Mouse (Mus musculus): Measurements from ENCODE around the gene Hmgb1.

DNA sequence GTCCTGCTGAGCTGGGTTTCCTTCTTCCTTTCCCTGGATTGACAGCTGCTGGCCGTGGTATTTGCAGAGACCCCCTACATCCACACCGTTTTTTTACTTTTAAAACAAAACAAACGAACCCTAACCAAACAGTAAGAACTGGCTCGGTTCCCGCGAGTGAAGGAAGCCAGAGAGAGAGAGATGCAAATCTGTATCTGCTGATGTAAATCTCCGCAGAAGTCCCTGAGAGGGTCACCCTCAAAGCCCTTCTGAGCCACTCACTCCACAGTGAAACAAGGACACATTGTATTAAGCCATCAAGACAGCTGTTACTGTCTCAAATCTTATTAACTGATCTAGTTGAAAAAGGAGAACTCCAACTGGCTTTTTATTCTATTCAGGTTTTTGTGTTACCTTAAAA, 40.4 kb upstream of the Hmgb1 start:
- TF ChIP-seq POLR2AphosphoS5 (IDR thresholded peaks at IDR 0.05; ENCODE audit: insufficient replicate concordance, low read depth, low read length): no peak
- no peak for TF ChIP-seq CTCF (IDR thresholded peaks at IDR 0.05; ENCODE audit: low read depth, low read length)
- TF ChIP-seq GATA1 (IDR thresholded peaks at IDR 0.05; ENCODE audit: borderline replicate concordance, low read length): no peak
- TF ChIP-seq TAL1 (conservative IDR thresholded peaks at IDR 0.05; ENCODE audit: low read depth, low read length): no peak
- no peak for TF ChIP-seq GATA2 (IDR thresholded peaks at IDR 0.05; ENCODE audit: borderline replicate concordance, low read depth, low read length)
